Mouse (Mus musculus) forebrain, embryonic 10.5 days (tissue): ENCODE results near the gene Tnfrsf25. TPM values are rescaled to one million over a fixed set of nuclear protein-coding genes. Genes with fewer than 3 reads are reported as not detected.

Experiments
- DNase-seq: peaks from one replicate; pipeline ENCODE4 v3.0.0-alpha.2; 2017; ENCODE audit warnings: low spot score; ENCODE audit errors: extremely low spot score
- H3K27ac ChIP-seq: fragments of 300-500 bp; sonication (generic); 2 replicates; pipeline ENCODE4 v1.5.1; 2016; ENCODE audit warnings: mild to moderate bottlenecking
- H3K27me3 ChIP-seq: fragments of 300-500 bp; sonication (generic); 2 replicates; pipeline ENCODE4 v1.6.1; 2016; ENCODE audit warnings: mild to moderate bottlenecking; ENCODE audit not compliant: poor library complexity, severe bottlenecking
- H3K36me3 ChIP-seq: fragments of 300-500 bp; sonication (generic); replicated peaks from 2 replicates; pipeline ENCODE4 v1.6.1; 2016; ENCODE audit warnings: mild to moderate bottlenecking, moderate library complexity
- H3K4me1 ChIP-seq: fragments of 300-500 bp; sonication (generic); 2 replicates; pipeline ENCODE4 v1.6.1; 2016
- H3K4me3 ChIP-seq: fragments of 300-500 bp; sonication (generic); 2 replicates; pipeline ENCODE4 v1.5.1; 2016; ENCODE audit warnings: mild to moderate bottlenecking, moderate library complexity
- H3K9me3 ChIP-seq: fragments of 300-500 bp; sonication (generic); 2 replicates; pipeline ENCODE4 v1.6.1; 2016; ENCODE audit warnings: mild to moderate bottlenecking, moderate library complexity
- WGBS: fragments of 180-500 bp; shearing (Covaris S2); methylation state at CpG from one replicate; pipeline ENCODE4 v1.1.7; 2016; 5-methylcytosine and 5-hydroxymethylcytosine counted together
- polyA plus RNA-seq: library from polyadenylated mRNA; unstranded; fragments of >200 nt; fragmentation: Nextera tagmentation; extraction: Ambion mirVana; gene quantifications from 2 replicates; pipeline ENCODE4 v1.2.1, GENCODE M21; 2016

Gene Tnfrsf25
- polyA plus RNA-seq, 1 experiment from 2014 or later = 0.72 TPM

DNA sequence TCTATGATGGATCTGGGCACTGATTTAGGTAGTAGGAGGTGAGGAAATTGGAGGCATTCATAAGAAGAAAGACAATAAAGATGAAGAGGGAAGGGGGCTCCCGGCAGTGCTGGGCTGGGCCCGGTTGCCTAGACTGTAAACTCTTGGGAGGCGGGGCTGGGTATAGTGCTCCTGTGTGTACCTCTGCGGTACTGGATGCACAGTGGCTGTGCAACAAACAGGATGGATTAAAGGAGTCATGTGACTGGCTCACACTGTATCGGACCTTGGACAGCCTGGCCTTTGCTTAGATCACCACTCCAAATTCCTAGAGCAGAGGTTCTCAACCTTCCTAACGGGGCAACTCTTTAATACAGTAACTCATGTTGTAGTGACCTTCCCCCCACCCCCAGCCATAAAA lies 45.9 kb downstream of the Tnfrsf25 start:
- H3K9me3 ChIP-seq = peaks cover 6% of the 10 kb centered on the region; the same call in 1 of the 2 replicates
- H3K27ac ChIP-seq = no peak overlapping the region
- WGBS = 80% methylated on average over 6 of the region's 6 CpGs
- H3K4me3 ChIP-seq = no peak overlapping the region
- peaks cover 92% of the 10 kb centered on the region for H3K27me3 ChIP-seq
- no peaks in the 10 kb centered on the region for H3K36me3 ChIP-seq
- DNase-seq = no peak
- peaks cover 28% of the 10 kb centered on the region for H3K4me1 ChIP-seq

DNA sequence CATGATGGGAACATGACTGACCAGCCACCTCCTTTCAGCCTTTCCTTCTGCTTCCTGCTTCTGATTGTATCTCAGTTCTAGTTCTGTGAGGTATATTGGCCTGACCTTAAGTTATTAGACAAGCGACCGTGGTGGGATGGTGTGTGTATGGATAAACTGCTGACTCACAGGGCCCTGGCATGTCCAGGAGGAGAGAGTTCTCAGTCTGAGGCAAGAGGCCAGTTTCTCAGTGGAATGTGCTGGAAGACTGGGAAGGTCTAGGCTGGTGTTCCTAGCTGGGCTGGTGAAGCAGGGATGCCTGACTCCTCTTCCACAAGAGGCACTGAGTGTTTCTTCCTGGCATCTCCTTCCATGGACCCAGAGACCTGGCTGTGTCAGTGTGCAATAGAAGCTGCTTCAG lies 47.0 kb downstream of the Tnfrsf25 start:
- Histone ChIP-seq H3K9me3 (peaks cover 6% of the 10 kb centered on the region; the same call in 1 of the 2 replicates), H3K36me3 (no peaks in the 10 kb centered on the region), H3K4me3 (no peak overlapping the region), H3K27me3 (peaks cover 81% of the 10 kb centered on the region), H3K4me1 (peaks cover 28% of the 10 kb centered on the region), H3K27ac (no peak overlapping the region)
- 95% methylated on average over 2 of the region's 2 CpGs for WGBS
- no peak for DNase-seq

DNA sequence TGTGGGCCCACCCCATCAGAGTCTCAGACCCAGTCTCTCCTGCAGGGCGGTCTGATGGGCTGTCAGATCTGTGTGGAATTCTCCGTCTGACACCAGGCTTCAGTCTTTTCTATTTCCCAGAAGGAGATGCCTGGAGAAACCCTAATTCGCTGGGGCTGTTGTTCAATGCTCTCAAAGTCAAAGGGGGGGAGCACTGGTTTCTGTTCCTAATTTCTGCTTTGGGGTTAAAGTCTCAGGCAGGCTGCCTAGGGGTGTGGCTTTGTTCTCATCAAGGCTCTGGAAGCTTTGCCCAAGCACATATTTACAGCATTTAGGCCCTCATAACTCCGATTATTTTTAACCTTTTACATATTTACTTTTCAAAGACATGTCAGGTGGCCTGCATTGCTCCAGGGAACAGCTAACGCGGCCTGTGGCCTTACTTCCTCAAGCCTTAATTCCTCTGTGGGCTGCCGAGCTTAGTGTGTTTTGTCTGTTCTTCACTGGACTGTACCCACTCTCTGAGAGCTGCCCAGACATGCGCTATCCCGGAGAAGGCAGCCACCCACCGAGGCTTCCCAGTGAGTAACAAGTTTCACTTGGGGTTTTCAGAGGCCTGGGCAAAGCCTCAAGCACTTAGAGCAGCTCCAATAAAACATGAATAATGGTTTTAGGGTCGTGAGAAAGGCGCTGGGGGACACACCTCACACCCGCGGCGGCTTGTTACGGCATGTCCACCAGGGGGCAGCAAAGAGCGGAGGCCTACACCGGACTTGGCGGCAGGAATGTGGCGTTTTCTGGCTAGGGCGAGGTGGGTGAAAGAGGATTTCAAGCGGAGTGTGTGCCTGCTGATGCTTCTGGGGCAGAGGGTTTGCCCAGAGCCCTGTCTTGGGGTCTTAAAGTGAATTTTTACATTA lies 49.5 kb downstream of the Tnfrsf25 start:
- Histone ChIP-seq H3K27ac (no peak overlapping the region), H3K4me1 (peaks cover 6% of the 10 kb centered on the region), H3K4me3 (no peak overlapping the region), H3K36me3 (no peaks in the 10 kb centered on the region), H3K9me3 (peaks cover 6% of the 10 kb centered on the region; the same call in 1 of the 2 replicates), H3K27me3 (peaks cover 74% of the 10 kb centered on the region)
- peak; percentile 71 for DNase-seq
- WGBS = 30% methylated on average over 22 of the region's 22 CpGs

DNA sequence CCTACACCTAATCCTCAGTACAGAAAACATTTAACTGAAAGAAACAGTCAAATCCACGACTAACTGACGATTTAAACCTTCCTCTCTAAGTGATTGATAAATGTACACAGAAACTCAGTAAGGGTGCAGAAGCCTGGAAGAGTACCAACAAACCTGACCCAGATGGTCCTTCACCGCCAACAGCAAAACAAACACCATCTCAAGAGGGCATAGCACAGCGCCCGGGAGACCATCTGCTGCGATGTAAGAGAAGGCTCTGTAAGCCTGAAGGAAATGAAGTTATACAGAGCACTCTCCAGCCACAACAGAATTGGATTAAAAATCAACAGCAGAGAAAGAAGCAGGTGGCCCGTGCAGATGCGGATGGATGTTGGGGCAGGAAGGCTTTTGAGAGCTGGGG lies 52.3 kb downstream of the Tnfrsf25 start:
- 85% methylated on average over 8 of the region's 8 CpGs for whole genome bisulfite sequencing
- no peak overlapping the region for H3K27ac ChIP-seq
- DNase-seq = no peak
- peaks cover 6% of the 10 kb centered on the region for H3K4me1 ChIP-seq
- H3K27me3 ChIP-seq = peaks cover 60% of the 10 kb centered on the region
- H3K4me3 ChIP-seq = no peak overlapping the region
- no peaks in the 10 kb centered on the region for H3K36me3 ChIP-seq
- peaks cover 11% of the 10 kb centered on the region for H3K9me3 ChIP-seq

DNA sequence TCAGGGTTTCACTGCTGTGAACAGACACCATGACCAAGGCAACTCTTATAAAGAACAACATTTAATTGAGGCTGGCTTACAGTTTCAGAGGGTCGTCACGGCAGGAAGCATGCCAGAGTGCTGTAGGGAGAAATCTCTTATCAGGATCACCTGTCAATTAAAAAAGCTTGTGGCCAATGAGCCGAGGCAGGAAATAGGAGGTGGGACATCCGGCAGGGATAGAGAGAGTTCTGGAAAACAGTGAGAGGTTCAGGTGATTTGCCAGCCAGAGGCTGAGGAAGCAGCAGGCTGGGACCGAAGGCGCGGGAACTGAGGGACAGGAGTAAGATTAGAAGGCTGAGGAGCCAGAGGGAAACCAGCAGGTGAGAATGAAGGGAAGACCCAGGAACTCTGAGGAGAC lies 53.4 kb downstream of the Tnfrsf25 start:
- H3K4me1 ChIP-seq = peaks cover 6% of the 10 kb centered on the region
- H3K4me3 ChIP-seq = no peak overlapping the region
- peaks cover 64% of the 10 kb centered on the region for H3K27me3 ChIP-seq
- H3K36me3 ChIP-seq = no peaks in the 10 kb centered on the region
- H3K9me3 ChIP-seq = peaks cover 5% of the 10 kb centered on the region; the same call in 1 of the 2 replicates
- no peak for DNase-seq
- no peak overlapping the region for H3K27ac ChIP-seq
- WGBS = 88% methylated on average over 7 of the region's 7 CpGs

Other genes with a start within 250 kb of the Tnfrsf25 start
- gene Dnajc11, start 182.2 kb upstream of the Tnfrsf25 start, polyA plus RNA-seq = 113 and 114 TPM in 2 replicates
- gene Thap3, start 126.9 kb upstream of the Tnfrsf25 start, polyA plus RNA-seq = 34.9 and 35.7 TPM in 2 replicates
- gene Phf13, start 119.7 kb upstream of the Tnfrsf25 start, polyA plus RNA-seq = 24.1 and 26.1 TPM in 2 replicates
- 8.1 and 8.3 TPM in 2 replicates for gene Klhl21, start 107.1 kb upstream of the Tnfrsf25 start, polyA plus RNA-seq
- 24.1 and 24.4 TPM in 2 replicates for gene Zbtb48, start 88.3 kb upstream of the Tnfrsf25 start, polyA plus RNA-seq
- 0.48 and 0.79 TPM in 2 replicates for gene Tas1r1, start 77.4 kb upstream of the Tnfrsf25 start, polyA plus RNA-seq
- gene Nol9, start 76.6 kb upstream of the Tnfrsf25 start, polyA plus RNA-seq = 42.0 and 43.0 TPM in 2 replicates
- 9.6 and 9.8 TPM in 2 replicates for gene Plekhg5, start 43.4 kb upstream of the Tnfrsf25 start, polyA plus RNA-seq
- gene Espn, start 36.4 kb downstream of the Tnfrsf25 start, polyA plus RNA-seq = 5.6 and 5.9 TPM in 2 replicates
- not detected in 2 replicates for gene Hes2, start 42.9 kb downstream of the Tnfrsf25 start, polyA plus RNA-seq
- gene Acot7, start 62.2 kb downstream of the Tnfrsf25 start, polyA plus RNA-seq = 61.0 and 64.4 TPM in 2 replicates
- gene Gpr153, start 158.3 kb downstream of the Tnfrsf25 start, polyA plus RNA-seq = 2.5 and 3.0 TPM in 2 replicates
- 0.38 and 0.92 TPM in 2 replicates for gene Hes3, start 175.7 kb downstream of the Tnfrsf25 start, polyA plus RNA-seq
- 23.3 and 26.1 TPM in 2 replicates for gene Icmt, start 181.3 kb downstream of the Tnfrsf25 start, polyA plus RNA-seq
- gene Rnf207, start 203.1 kb downstream of the Tnfrsf25 start, polyA plus RNA-seq = 0.92 and 1.3 TPM in 2 replicates
- gene Rpl22, start 209.8 kb downstream of the Tnfrsf25 start, polyA plus RNA-seq = 363 and 368 TPM in 2 replicates
- 0.09 and 0.31 TPM in 2 replicates for gene Chd5, start 222.7 kb downstream of the Tnfrsf25 start, polyA plus RNA-seq